Mouse (Mus musculus): ENCODE results near the gene Zfp354a. TPM values are rescaled to one million over a fixed set of nuclear protein-coding genes. Genes with fewer than 3 reads are reported as not detected.

Gene Zfp354a
- total and polyA plus RNA-seq, 3 experiments = not detected

GRCm38 (mm10) chr11:51063276-51063675, 4.2 kb downstream of the Zfp354a start:
- Histone ChIP-seq H3K9ac (ENCODE audit: control insufficient read depth, low read depth, low read length, poor library complexity, severe bottlenecking) (no peak overlapping the region), H3K9me3 (replicated peaks; ENCODE audit: insufficient read depth, low read length) (no peaks in the 10 kb centered on the region), H3K27ac (ENCODE audit: control insufficient read depth, low read depth, low read length) (no peak overlapping the region), H3K36me3 (ENCODE audit: control insufficient read depth in 1 of 2, insufficient read depth in 2 of 2, low read length in 2 of 2) (no peaks in the 10 kb centered on the region), H3K27me3 (ENCODE audit: control insufficient read depth in 1 of 2, insufficient read depth in 2 of 2, low read length in 2 of 2) (no peaks in the 10 kb centered on the region), H3K4me3 (ENCODE audit: control insufficient read depth in 1 of 2, insufficient read depth in 1 of 2, low read depth in 2 of 2, low read length in 2 of 2) (no peak overlapping the region), H3K79me2 (ENCODE audit: control insufficient read depth, insufficient read depth, low read length, poor library complexity) (no peaks in the 10 kb centered on the region), H3K4me1 (ENCODE audit: control insufficient read depth in 1 of 2, insufficient read depth in 2 of 2, low read length in 2 of 2) (no peaks in the 10 kb centered on the region)
- TF ChIP-seq KAT2A (conservative IDR thresholded peaks at IDR 0.05; ENCODE audit: low read depth, low read length) (no peak), NRF1 (IDR thresholded peaks at IDR 0.05; ENCODE audit: insufficient read depth, low read depth, low read length, poor library complexity, severe bottlenecking) (no peak), MAZ (IDR thresholded peaks at IDR 0.05; ENCODE audit: low read depth, low read length) (no peak), CTCF (IDR thresholded peaks at IDR 0.05 in 2 of 3, conservative IDR thresholded peaks at IDR 0.05 in 1 of 3; ENCODE audit: control insufficient read depth in 1 of 3, insufficient read depth in 1 of 3, low read depth in 2 of 3, low read length in 3 of 3, poor library complexity in 1 of 3, severe bottlenecking in 1 of 3) (no peak), ELF1 (IDR thresholded peaks at IDR 0.05; ENCODE audit: low read depth, low read length) (no peak), HCFC1 (IDR thresholded peaks at IDR 0.05; ENCODE audit: low read depth, low read length) (no peak), RAD21 (IDR thresholded peaks at IDR 0.05; ENCODE audit: low read depth, low read length) (no peak), ETS1 (IDR thresholded peaks at IDR 0.05; ENCODE audit: low read depth, low read length) (no peak), POLR2A (IDR thresholded peaks at IDR 0.05; ENCODE audit: control insufficient read depth in 1 of 2, insufficient read depth in 1 of 2, low read depth in 1 of 2, low read length in 2 of 2, poor library complexity in 1 of 2) (no peak), EP300 (IDR thresholded peaks at IDR 0.05; ENCODE audit: low read depth in 1 of 2, low read length in 2 of 2) (no peak), SMC3 (IDR thresholded peaks at IDR 0.05; ENCODE audit: low read depth, low read length) (no peak), USF1 (IDR thresholded peaks at IDR 0.05; ENCODE audit: low read depth, low read length) (no peak)
- DNase-seq (ENCODE audit: low read depth, low spot score) = no peak

- Histone ChIP-seq H3K4me1 (ENCODE audit: control insufficient read depth in 1 of 2, insufficient read depth in 2 of 2, low read length in 2 of 2) (no peaks in the 10 kb centered on the region), H3K36me3 (ENCODE audit: control insufficient read depth in 1 of 2, insufficient read depth in 2 of 2, low read length in 2 of 2) (no peaks in the 10 kb centered on the region), H3K79me2 (ENCODE audit: control insufficient read depth, insufficient read depth, low read length, poor library complexity) (no peaks in the 10 kb centered on the region), H3K27ac (ENCODE audit: control insufficient read depth, low read depth, low read length) (no peak overlapping the region), H3K9ac (ENCODE audit: control insufficient read depth, low read depth, low read length, poor library complexity, severe bottlenecking) (no peak overlapping the region), H3K27me3 (ENCODE audit: control insufficient read depth in 1 of 2, insufficient read depth in 2 of 2, low read length in 2 of 2) (no peaks in the 10 kb centered on the region), H3K9me3 (replicated peaks; ENCODE audit: insufficient read depth, low read length) (no peaks in the 10 kb centered on the region), H3K4me3 (ENCODE audit: control insufficient read depth in 1 of 2, insufficient read depth in 1 of 2, low read depth in 2 of 2, low read length in 2 of 2) (no peak overlapping the region)
- TF ChIP-seq SMC3 (IDR thresholded peaks at IDR 0.05; ENCODE audit: low read depth, low read length) (no peak), CHD1 (IDR thresholded peaks at IDR 0.05; ENCODE audit: low read depth, low read length) (no peak), HCFC1 (IDR thresholded peaks at IDR 0.05; ENCODE audit: low read depth, low read length) (no peak), KAT2A (conservative IDR thresholded peaks at IDR 0.05; ENCODE audit: low read depth, low read length) (no peak), MAX (IDR thresholded peaks at IDR 0.05; ENCODE audit: low read length) (no peak), MYB (IDR thresholded peaks at IDR 0.05; ENCODE audit: low read depth, low read length) (no peak), POLR2A (IDR thresholded peaks at IDR 0.05; ENCODE audit: control insufficient read depth in 1 of 2, insufficient read depth in 1 of 2, low read depth in 1 of 2, low read length in 2 of 2, poor library complexity in 1 of 2) (no peak), MAFK (IDR thresholded peaks at IDR 0.05; ENCODE audit: borderline replicate concordance, low read depth, low read length) (no peak), USF2 (IDR thresholded peaks at IDR 0.05; ENCODE audit: borderline replicate concordance in 1 of 2, insufficient read depth in 1 of 2, low read depth in 1 of 2, low read length in 2 of 2) (no peak), E2F4 (IDR thresholded peaks at IDR 0.05; ENCODE audit: borderline replicate concordance, low read depth, low read length) (no peak), TBP (IDR thresholded peaks at IDR 0.05; ENCODE audit: low read depth, low read length) (no peak), POLR2AphosphoS2 (IDR thresholded peaks at IDR 0.05; ENCODE audit: low read length) (no peak), TAL1 (IDR thresholded peaks at IDR 0.05; ENCODE audit: low read length) (no peak), NELFE (IDR thresholded peaks at IDR 0.05; ENCODE audit: low read depth, low read length) (no peak), RCOR1 (IDR thresholded peaks at IDR 0.05; ENCODE audit: low read depth, low read length) (no peak), SIN3A (IDR thresholded peaks at IDR 0.05; ENCODE audit: low read length) (no peak), GABPA (IDR thresholded peaks at IDR 0.05; ENCODE audit: low read depth, low read length) (no peak), MAZ (IDR thresholded peaks at IDR 0.05; ENCODE audit: low read depth, low read length) (no peak), USF1 (IDR thresholded peaks at IDR 0.05; ENCODE audit: low read depth, low read length) (no peak), ZNF384 (IDR thresholded peaks at IDR 0.05; ENCODE audit: low read depth, low read length) (no peak)
- no peak for DNase-seq (ENCODE audit: low read depth, low spot score)
Observed at GRCm38 (mm10) chr11:51063841-51064240, 4.8 kb downstream of the Zfp354a start.
